In the genomic region with DNA sequence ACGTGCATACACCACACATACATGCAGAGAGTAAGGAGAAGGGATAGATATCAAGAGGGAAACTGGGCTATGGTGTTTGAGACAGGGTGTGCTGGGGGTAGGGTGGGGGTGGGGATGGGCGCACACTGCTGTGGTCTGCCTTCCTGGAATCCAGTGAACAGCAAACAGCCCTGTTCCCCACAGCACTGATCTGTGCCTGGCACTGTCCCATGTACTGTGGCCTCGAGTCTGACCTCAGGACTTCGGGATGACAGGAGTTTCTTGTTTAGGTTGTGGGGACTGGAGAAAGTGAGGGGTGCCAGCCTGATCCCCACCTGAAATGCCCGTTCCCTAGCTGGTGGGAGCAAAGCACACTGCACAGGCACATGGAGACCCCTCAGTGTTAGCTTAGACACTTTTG, we compare ENCODE assay signal across 10 mouse cellular contexts. TPM values are rescaled to one million over a fixed set of nuclear protein-coding genes. Genes with fewer than 3 reads are reported as not detected.
A peak's percentile ranks its signal among the peaks of the same experiment; 100 is the strongest.
DNase-seq lines count a peak whose midpoint lies in the region; ATAC-seq and TF ChIP-seq lines count a peak whose summit lies in the region.
"Had no signal": no experiment of that assay in that cellular context is flagged by ENCODE, and none has a peak within 500 bp of the region (broad histone marks: within the 10 kb centered on the region; RNA-seq: fewer than 3 reads in every experiment).

Gm10277 (minus strand) TSS at position 41 of the 400 bp plus-strand sequence.

- peaks cover 59% of the 10 kb centered on the region for H3K4me1 ChIP-seq in forebrain, embryonic 12.5 days
- peaks cover 65% of the 10 kb centered on the region for H3K4me1 ChIP-seq in forebrain, embryonic 16.5 days (replicated peaks; ENCODE audit: control insufficient read depth, insufficient read depth, low read length)
- peaks cover 63% of the 10 kb centered on the region for H3K4me1 ChIP-seq in kidney, postnatal 0 days (replicated peaks; ENCODE audit: insufficient read depth, low read length)
- peaks cover 20% of the 10 kb centered on the region; the same call in 1 of the 2 replicates for H3K4me1 ChIP-seq in forebrain, postnatal 0 days (ENCODE audit: insufficient read depth)
- peaks cover 79% of the 10 kb centered on the region for H3K4me1 ChIP-seq in liver, postnatal 0 days (ENCODE audit: insufficient read depth)

- H3K9ac ChIP-seq in forebrain, embryonic 12.5 days, result no peak within 1 kb of the TSS
- H3K9ac ChIP-seq in forebrain, embryonic 16.5 days (replicated peaks; ENCODE audit: low read depth, low read length), result no peak within 1 kb of the TSS
- H3K9ac ChIP-seq in kidney, postnatal 0 days (ENCODE audit: low read depth, low read length), result 0 out of 2 replicates have a peak within 1 kb of the TSS, but pooled peaks have one; percentile 40
- no peak within 1 kb of the TSS for H3K9ac ChIP-seq in forebrain, postnatal 0 days
- 0 out of 2 replicates have a peak within 1 kb of the TSS, but pooled peaks have one; percentile 47 for H3K9ac ChIP-seq in liver, postnatal 0 days (replicated peaks)

- no peak within 1 kb of the TSS for H3K4me3 ChIP-seq in forebrain, embryonic 12.5 days (replicated peaks)
- H3K4me3 ChIP-seq in forebrain, embryonic 16.5 days (replicated peaks; ENCODE audit: low read length), result no peak within 1 kb of the TSS
- H3K4me3 ChIP-seq in kidney, postnatal 0 days (replicated peaks; ENCODE audit: low read depth, low read length), result no peak within 1 kb of the TSS
- no peak within 1 kb of the TSS for H3K4me3 ChIP-seq in forebrain, postnatal 0 days (ENCODE audit: low read depth, low read length)
- H3K4me3 ChIP-seq in liver, postnatal 0 days (ENCODE audit: low read depth, low read length), result no peak within 1 kb of the TSS

- TF ChIP-seq CTCF in kidney, postnatal 0 days (IDR thresholded peaks at IDR 0.05; ENCODE audit: low read depth), result no peak
- TF ChIP-seq CTCF in forebrain, postnatal 0 days (IDR thresholded peaks at IDR 0.05; ENCODE audit: low read depth), result no peak
- TF ChIP-seq CTCF in liver, postnatal 0 days (IDR thresholded peaks at IDR 0.05; ENCODE audit: low read depth), result no peak

- no peaks in the 10 kb centered on the region for H3K9me3 ChIP-seq in forebrain, embryonic 12.5 days
- no peaks in the 10 kb centered on the region for H3K9me3 ChIP-seq in forebrain, embryonic 16.5 days (ENCODE audit: control insufficient read depth, low read length)
- no peaks in the 10 kb centered on the region for H3K9me3 ChIP-seq in kidney, postnatal 0 days (replicated peaks; ENCODE audit: low read length)
- no peaks in the 10 kb centered on the region for H3K9me3 ChIP-seq in forebrain, postnatal 0 days (ENCODE audit: low read length)
- no peaks in the 10 kb centered on the region for H3K9me3 ChIP-seq in liver, postnatal 0 days (ENCODE audit: low read length)

- no peaks in the 10 kb centered on the region for H3K36me3 ChIP-seq in forebrain, embryonic 12.5 days (replicated peaks)
- no peaks in the 10 kb centered on the region for H3K36me3 ChIP-seq in forebrain, embryonic 16.5 days (ENCODE audit: control insufficient read depth, insufficient read depth)
- H3K36me3 ChIP-seq in kidney, postnatal 0 days (ENCODE audit: insufficient read depth, low read length), result no peaks in the 10 kb centered on the region
- no peaks in the 10 kb centered on the region for H3K36me3 ChIP-seq in forebrain, postnatal 0 days (ENCODE audit: insufficient read depth)
- no peaks in the 10 kb centered on the region for H3K36me3 ChIP-seq in liver, postnatal 0 days (replicated peaks; ENCODE audit: insufficient read depth, low read length)

- no peak for ATAC-seq in forebrain, embryonic 12.5 days (ENCODE audit: low FRiP score)
- ATAC-seq in forebrain, embryonic 16.5 days, result no peak
- no peak for ATAC-seq in kidney, postnatal 0 days (replicated peaks; ENCODE audit: low FRiP score, low read depth)
- no peak for ATAC-seq in forebrain, postnatal 0 days
- ATAC-seq in liver, postnatal 0 days, result peak; percentile 51

- no peak for TF ChIP-seq EP300 in liver, postnatal 0 days (IDR thresholded peaks at IDR 0.05; ENCODE audit: low read depth)

- H3K27me3 ChIP-seq in forebrain, embryonic 12.5 days, result no peaks in the 10 kb centered on the region
- H3K27me3 ChIP-seq in forebrain, embryonic 16.5 days (replicated peaks; ENCODE audit: control insufficient read depth, insufficient read depth, low read length), result no peaks in the 10 kb centered on the region
- no peaks in the 10 kb centered on the region for H3K27me3 ChIP-seq in kidney, postnatal 0 days (ENCODE audit: insufficient read depth, low read length)
- H3K27me3 ChIP-seq in forebrain, postnatal 0 days (ENCODE audit: insufficient read depth, low read length), result no peaks in the 10 kb centered on the region
- H3K27me3 ChIP-seq in liver, postnatal 0 days (ENCODE audit: insufficient read depth, low read length), result no peaks in the 10 kb centered on the region

- 85% methylated on average over 5 of the region's 5 CpGs for WGBS in forebrain, embryonic 12.5 days
- WGBS in forebrain, embryonic 16.5 days, result 85% methylated on average over 5 of the region's 5 CpGs
- WGBS in kidney, postnatal 0 days, result 84% methylated on average over 5 of the region's 5 CpGs
- WGBS in forebrain, postnatal 0 days, result 85% methylated on average over 5 of the region's 5 CpGs
- 34% methylated on average over 5 of the region's 5 CpGs for WGBS in liver, postnatal 0 days (ENCODE audit: insufficient replicate concordance)

- H3K27ac ChIP-seq in forebrain, embryonic 12.5 days, result 0 out of 2 replicates have a peak within 1 kb of the TSS, but pooled peaks have one; percentile 61
- no peak within 1 kb of the TSS for H3K27ac ChIP-seq in forebrain, embryonic 16.5 days (ENCODE audit: low read length)
- H3K27ac ChIP-seq in kidney, postnatal 0 days, result peak within 1 kb of the TSS; percentile 95
- H3K27ac ChIP-seq in forebrain, postnatal 0 days (ENCODE audit: low read depth, low read length), result peak within 1 kb of the TSS; percentile 24; the same call in 1 of the 2 replicates
- peak within 1 kb of the TSS; percentile 94 for H3K27ac ChIP-seq in liver, postnatal 0 days (ENCODE audit: low read depth)

- no peak within 1 kb of the TSS for H3K4me2 ChIP-seq in forebrain, embryonic 12.5 days
- H3K4me2 ChIP-seq in forebrain, embryonic 16.5 days (ENCODE audit: low read length), result no peak within 1 kb of the TSS
- no peak within 1 kb of the TSS for H3K4me2 ChIP-seq in kidney, postnatal 0 days (ENCODE audit: low read length)
- no peak within 1 kb of the TSS for H3K4me2 ChIP-seq in forebrain, postnatal 0 days (ENCODE audit: low read depth)
- no peak within 1 kb of the TSS for H3K4me2 ChIP-seq in liver, postnatal 0 days (ENCODE audit: low read depth, low read length)

- no peak for DNase-seq in kidney, postnatal 0 days (ENCODE audit: low spot score)
- no peak for DNase-seq in kidney, adult 11 months
- DNase-seq in forebrain, postnatal 0 days, result no peak
- DNase-seq in liver, postnatal 0 days, result peak; percentile 55
- no peak for DNase-seq in right cerebral cortex, adult 2 months (ENCODE audit: low spot score in 2 of 2)
- no peak for DNase-seq in ovary, adult 18-20 months (ENCODE audit: low spot score)
- DNase-seq: cerebellum, adult 18-20 months had no signal

RNA-seq across cellular contexts. Expression of gene Gm10277, which starts in this region (rescaled TPM):
- polyA plus RNA-seq in forebrain, embryonic 12.5 days (2016; fragmentation: Nextera tagmentation; extraction: Ambion mirVana), result 2.1 and 2.9 TPM in 2 replicates
- polyA plus RNA-seq in forebrain, embryonic 16.5 days (2015; fragmentation: Nextera tagmentation; extraction: Ambion mirVana), result 0.99 and 3.3 TPM in 2 replicates
- polyA plus RNA-seq in kidney, postnatal 0 days (2015; fragmentation: Nextera tagmentation; extraction: Ambion mirVana), result 0.34 and 0.40 TPM in 2 replicates
- total RNA-seq in forebrain, postnatal 0 days (2014; rRNA removed), result not detected in 2 replicates
- polyA plus RNA-seq in forebrain, postnatal 0 days (2015; fragmentation: Nextera tagmentation; extraction: Ambion mirVana), result 0.29 TPM in 1 of 2 replicates, not detected in the other
- 0.12 and 0.31 TPM in 2 replicates for polyA plus RNA-seq in liver, postnatal 0 days (2015; fragmentation: Nextera tagmentation; extraction: Ambion mirVana)
- total RNA-seq: left cerebral cortex, postnatal 10 days had no signal

Comparison
In these comparisons a context has a peak if more than half of its experiments do, and no peak if none do; other contexts are left out.
1. Peak in DNase-seq, ATAC-seq, H3K27ac ChIP-seq and H3K9ac ChIP-seq in liver, postnatal 0 days; RNA of the gene not detected or under 1 TPM.